Mouse (Mus musculus) CH12.LX (cell line): ENCODE data around the gene Usp7. TPM values are rescaled to one million over a fixed set of nuclear protein-coding genes. Genes with fewer than 3 reads are reported as not detected.

Source experiments
- DNase-seq: peaks from one replicate; pipeline ENCODE4 v3.0.0-alpha.2; 2013; ENCODE audit errors: extremely low read depth
- H3K27ac ChIP-seq: 2 replicates; pipeline ENCODE4 v1.5.1; 2012; ENCODE audit warnings: low read depth, mild to moderate bottlenecking, control low read depth, moderate library complexity; ENCODE audit not compliant: insufficient read depth
- H3K27me3 ChIP-seq: replicated peaks from 2 replicates; pipeline ENCODE3; 2012; ENCODE audit warnings: inconsistent platforms
- H3K36me3 ChIP-seq, 2 experiments: replicated peaks in 1 of 2; 2 replicates each; pipeline versions ENCODE3 to v1.6.1; 2012; ENCODE audit warnings: inconsistent platforms in 1 of 2, low read length in 1 of 2, mild to moderate bottlenecking in 1 of 2, mixed read lengths in 1 of 2, moderate library complexity in 1 of 2; ENCODE audit not compliant: control insufficient read depth in 1 of 2, insufficient read depth in 1 of 2
- H3K4me1 ChIP-seq, 2 experiments: 2 replicates each; pipeline ENCODE4 v1.6.1; 2012; ENCODE audit warnings: inconsistent platforms in 1 of 2, moderate library complexity in 1 of 2; ENCODE audit not compliant: insufficient read depth in 2 of 2, control insufficient read depth in 1 of 2
- H3K4me2 ChIP-seq: 2 replicates; pipeline ENCODE4 v1.6.1; 2012; ENCODE audit warnings: low read depth, mild to moderate bottlenecking, control low read depth; ENCODE audit not compliant: poor library complexity, insufficient read depth, severe bottlenecking
- H3K4me3 ChIP-seq, 3 experiments: fragments of 150-350 bp in 1 of 3; sonication (generic) in 1 of 3; replicated peaks in 1 of 3; 2 replicates each; pipeline versions ENCODE3 to v1.5.1; 2011 to 2012; ENCODE audit warnings: low read depth in 2 of 3, low read length in 2 of 3, mild to moderate bottlenecking in 2 of 3, moderate library complexity in 2 of 3, control low read depth in 1 of 3, improper control_type of control experiment in 1 of 3, inconsistent platforms in 1 of 3, mixed read lengths in 1 of 3; ENCODE audit not compliant: poor library complexity in 1 of 3
- H3K79me2 ChIP-seq: replicated peaks from 2 replicates; pipeline ENCODE4 v1.6.1; 2012; ENCODE audit warnings: mild to moderate bottlenecking, moderate library complexity; ENCODE audit not compliant: control insufficient read depth, poor library complexity, insufficient read depth, severe bottlenecking; ENCODE audit errors: extremely low read depth
- H3K9ac ChIP-seq: 2 replicates; pipeline ENCODE4 v1.6.1; 2012; ENCODE audit warnings: low read depth, mild to moderate bottlenecking, control low read depth, moderate library complexity; ENCODE audit not compliant: insufficient read depth
- H3K9me3 ChIP-seq: replicated peaks from 2 replicates; pipeline ENCODE3; 2012; ENCODE audit warnings: low read length, inconsistent platforms, mixed read lengths
- CHD2 ChIP-seq: IDR thresholded peaks from 2 replicates; pipeline ENCODE4 v1.6.1; 2011; ENCODE audit warnings: low read length, improper control_type of control experiment
- CTCF ChIP-seq, 2 experiments: IDR thresholded peaks in 1 of 2; conservative IDR thresholded peaks in 1 of 2; 2 replicates each; pipeline ENCODE4 v1.5.1; 2011 to 2012; ENCODE audit warnings: low read depth in 2 of 2, low read length in 2 of 2, improper control_type of control experiment in 1 of 2, inconsistent platforms in 1 of 2, mild to moderate bottlenecking in 1 of 2, moderate library complexity in 1 of 2
- ELF1 ChIP-seq: IDR thresholded peaks from 2 replicates; pipeline ENCODE4 v1.6.1; 2014; ENCODE audit warnings: low read depth, mild to moderate bottlenecking, inconsistent platforms, low read length, improper control_type of control experiment
- EP300 ChIP-seq: IDR thresholded peaks from 2 replicates; pipeline ENCODE4 v1.6.1; 2011; ENCODE audit warnings: low read length, improper control_type of control experiment
- ETS1 ChIP-seq: conservative IDR thresholded peaks from 2 replicates; pipeline ENCODE4 v1.6.1; 2012; ENCODE audit warnings: low read depth, mild to moderate bottlenecking, inconsistent platforms, low read length, improper control_type of control experiment, moderate library complexity
- GABPA ChIP-seq: IDR thresholded peaks from 2 replicates; pipeline ENCODE4 v1.6.1; 2012; ENCODE audit warnings: low read depth, low read length, improper control_type of control experiment, inconsistent platforms; ENCODE audit not compliant: insufficient replicate concordance
- IRF4 ChIP-seq: IDR thresholded peaks from 2 replicates; pipeline ENCODE4 v1.6.1; 2014; ENCODE audit warnings: low read depth, mild to moderate bottlenecking, inconsistent platforms, low read length, improper control_type of control experiment
- JUN ChIP-seq: IDR thresholded peaks from 2 replicates; pipeline ENCODE4 v1.6.1; 2011; ENCODE audit warnings: low read depth, mild to moderate bottlenecking, low read length, improper control_type of control experiment, moderate library complexity; ENCODE audit not compliant: insufficient read depth
- JUND ChIP-seq: conservative IDR thresholded peaks from 2 replicates; pipeline ENCODE4 v1.6.1; 2011; ENCODE audit warnings: low read depth, low read length, improper control_type of control experiment
- KAT2A ChIP-seq: IDR thresholded peaks from 2 replicates; pipeline ENCODE4 v1.6.1; 2012; ENCODE audit warnings: low read length, improper control_type of control experiment, inconsistent platforms; ENCODE audit not compliant: insufficient replicate concordance
- MAFK ChIP-seq: IDR thresholded peaks from 2 replicates; pipeline ENCODE4 v1.6.1; 2011; ENCODE audit warnings: low read length, improper control_type of control experiment; ENCODE audit not compliant: insufficient replicate concordance
- MAX ChIP-seq: IDR thresholded peaks from 2 replicates; pipeline ENCODE4 v1.6.1; 2011; ENCODE audit warnings: low read length, improper control_type of control experiment
- MEF2A ChIP-seq: IDR thresholded peaks from 2 replicates; pipeline ENCODE4 v1.6.1; 2014; ENCODE audit warnings: low read depth, mild to moderate bottlenecking, inconsistent platforms, low read length, improper control_type of control experiment, borderline replicate concordance
- MXI1 ChIP-seq: IDR thresholded peaks from 2 replicates; pipeline ENCODE4 v1.6.1; 2011; ENCODE audit warnings: mild to moderate bottlenecking, low read depth, low read length, improper control_type of control experiment
- MYC ChIP-seq: IDR thresholded peaks from 2 replicates; pipeline ENCODE4 v1.6.1; 2011; ENCODE audit warnings: low read depth, mild to moderate bottlenecking, improper control_type of control experiment, low read length
- NELFE ChIP-seq: IDR thresholded peaks from 2 replicates; pipeline ENCODE4 v1.6.1; 2011; ENCODE audit warnings: low read depth, low read length, improper control_type of control experiment
- NRF1 ChIP-seq: IDR thresholded peaks from 2 replicates; pipeline ENCODE4 v1.6.1; 2014; ENCODE audit warnings: low read depth, mild to moderate bottlenecking, inconsistent platforms, low read length, improper control_type of control experiment, moderate library complexity
- PAX5 ChIP-seq: IDR thresholded peaks from 2 replicates; pipeline ENCODE4 v1.6.1; 2012; ENCODE audit warnings: low read length, inconsistent platforms, mixed read lengths
- POLR2A ChIP-seq: IDR thresholded peaks from 2 replicates; pipeline ENCODE4 v1.6.1; 2011; ENCODE audit warnings: low read depth, mild to moderate bottlenecking, improper control_type of control experiment, low read length
- RCOR1 ChIP-seq: conservative IDR thresholded peaks from 2 replicates; pipeline ENCODE4 v1.6.1; 2012; ENCODE audit warnings: low read depth, mild to moderate bottlenecking, inconsistent platforms, low read length, improper control_type of control experiment
- SIN3A ChIP-seq: IDR thresholded peaks from 2 replicates; pipeline ENCODE4 v1.6.1; 2012; ENCODE audit warnings: low read length, improper control_type of control experiment, inconsistent platforms
- TBP ChIP-seq: conservative IDR thresholded peaks from 2 replicates; pipeline ENCODE4 v1.6.1; 2011; ENCODE audit warnings: low read depth, low read length, improper control_type of control experiment
- TCF12 ChIP-seq: IDR thresholded peaks from 2 replicates; pipeline ENCODE4 v1.6.1; 2014; ENCODE audit warnings: low read depth, mild to moderate bottlenecking, inconsistent platforms, low read length, improper control_type of control experiment
- USF1 ChIP-seq: IDR thresholded peaks from 2 replicates; pipeline ENCODE4 v1.6.1; 2014; ENCODE audit warnings: low read depth, mild to moderate bottlenecking, inconsistent platforms, low read length, improper control_type of control experiment
- USF2 ChIP-seq: conservative IDR thresholded peaks from 2 replicates; pipeline ENCODE4 v1.6.1; 2011; ENCODE audit warnings: low read depth, low read length, improper control_type of control experiment
- ZC3H11A ChIP-seq: IDR thresholded peaks from 2 replicates; pipeline ENCODE4 v1.6.1; 2012; ENCODE audit warnings: low read depth, mild to moderate bottlenecking, inconsistent platforms, low read length, improper control_type of control experiment
- ZKSCAN1 ChIP-seq: IDR thresholded peaks from 2 replicates; pipeline ENCODE4 v1.6.1; 2012; ENCODE audit warnings: low read depth, inconsistent platforms, low read length, improper control_type of control experiment, borderline replicate concordance
- dilution Hi-C: fragments of 300-500 bp; cut with MboI; formaldehyde crosslinking; loops from 2 replicates; pipeline ENCODE4 v1.14.3; 2020; ENCODE audit warnings: low sequenced_read_pairs; ENCODE audit not compliant: extremely low pct_unique_long_range_greater_than_20kb, extremely low pct_ligation_motif_present
- in situ Hi-C: fragments of 300-500 bp; cut with MboI; formaldehyde crosslinking; loops from 3 replicates; pipeline ENCODE4 v1.14.3; 2019; ENCODE audit warnings: low sequenced_read_pairs, low pct_ligation_motif_present, low pct_unique_long_range_greater_than_20kb, mixed read lengths
- polyA plus RNA-seq: library from polyadenylated mRNA; unstranded; fragments of >175 nt; gene quantifications from 2 replicates; pipeline ENCODE4 v1.2.1, GENCODE M21; 2012; ENCODE audit warnings: low read depth; ENCODE audit not compliant: insufficient read length
- total RNA-seq, 2 experiments: library from RNA; depleted of rRNA; stranded (reverse); fragments of 300-350 nt in 1 of 2; fragments of >200 nt in 1 of 2; gene quantifications; 2 replicates each; pipeline ENCODE4 v1.2.3; 2012 to 2014

Gene Usp7
- total and polyA plus RNA-seq, 3 experiments, result 113 to 169 (median 143) TPM

DNA sequence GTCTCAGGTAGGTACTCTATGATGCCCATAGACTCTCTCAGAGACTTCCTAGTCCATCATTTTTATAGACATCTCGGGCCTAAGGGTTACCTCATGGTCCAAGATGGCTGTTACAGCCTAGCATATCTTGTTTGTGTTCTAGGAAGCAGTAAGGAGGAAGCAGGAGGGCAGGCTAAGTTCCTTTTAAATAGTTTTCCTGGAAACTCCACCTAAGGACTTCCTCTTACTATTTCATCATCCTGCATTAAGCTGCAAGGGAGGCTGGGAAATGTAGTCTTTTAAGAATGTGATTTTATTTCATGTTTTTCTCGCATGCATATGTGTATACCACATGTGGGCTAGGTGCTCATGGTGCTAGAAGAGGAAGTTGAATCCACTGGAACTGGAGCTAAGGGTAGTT is 31.6 kb upstream of the Usp7 start (continued):
- peak; percentile 29; the same call in 1 of the 2 replicates for TF ChIP-seq POLR2A
- 0 out of 2 replicates have a peak, but pooled peaks have one; percentile 17 for TF ChIP-seq MEF2A
- no peak for TF ChIP-seq MXI1
- TF ChIP-seq SIN3A, result no peak
- no peak for TF ChIP-seq USF2
- TF ChIP-seq NELFE, result no peak
- TF ChIP-seq GABPA, result no peak; the same call in 1 of the 2 replicates
- peak; percentile 37; the same call in 1 of the 2 replicates for TF ChIP-seq JUN
- no peak for TF ChIP-seq ZKSCAN1
- no peak; the same call in 1 of the 2 replicates for TF ChIP-seq MYC
- no peak for TF ChIP-seq CHD2

DNA sequence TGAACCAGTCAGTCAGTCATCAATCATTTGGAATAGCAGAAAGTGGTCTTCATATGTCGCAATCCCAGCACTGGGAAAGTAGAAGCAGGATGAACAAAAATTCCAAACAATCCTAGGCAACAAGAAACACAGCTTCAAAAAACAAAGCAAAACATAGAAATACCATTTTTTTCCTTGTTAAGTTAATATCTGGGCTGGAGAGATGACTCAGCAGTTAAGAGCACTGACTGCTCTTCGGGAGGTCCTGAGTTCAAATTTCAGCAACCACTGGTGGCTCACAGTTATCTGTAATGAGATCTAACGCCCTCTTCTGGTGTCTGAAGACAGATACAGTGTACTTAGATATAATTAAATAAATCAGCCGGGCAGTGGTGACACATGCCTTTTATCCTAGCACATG is 30.5 kb upstream of the Usp7 start:
- no peaks in the 10 kb centered on the region for H3K27me3 ChIP-seq
- dilution Hi-C loops, result no loop called here

DNA sequence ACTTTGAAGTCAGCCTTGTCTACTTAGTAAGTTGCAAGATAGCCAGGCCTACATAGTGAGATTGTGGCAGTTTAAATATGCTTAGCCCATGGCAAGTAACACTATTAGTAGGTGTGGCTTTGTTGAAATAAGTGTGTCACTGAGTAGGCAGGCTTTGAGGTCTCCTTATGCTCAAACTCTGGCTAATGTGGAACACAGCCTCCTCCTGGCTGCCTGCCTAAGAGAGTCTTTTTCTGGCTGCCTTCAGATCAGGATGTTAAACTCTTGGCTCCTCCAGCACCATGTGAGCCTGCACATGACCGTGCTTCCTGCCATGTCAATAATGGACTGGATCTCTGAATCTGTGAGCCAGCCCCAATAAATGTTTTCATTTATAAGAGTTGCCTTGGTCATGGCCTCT is 29.3 kb upstream of the Usp7 start:
- Histone ChIP-seq H3K4me3 (no peak overlapping the region), H3K79me2 (no peaks in the 10 kb centered on the region), H3K9ac (no peak overlapping the region), H3K36me3 (no peaks in the 10 kb centered on the region), H3K4me1 (peaks cover 6 to 25% of the 10 kb centered on the region in 2 experiments), H3K4me2 (no peak overlapping the region), H3K27me3 (no peaks in the 10 kb centered on the region), H3K27ac (no peak overlapping the region)
- no peak for DNase-seq
- dilution Hi-C loops (no loop called here), in situ Hi-C loops (loop anchor here (5.0 kb wide), 1 partner anchor 36 kb away; no protein-coding TSS in a partner anchor)
- TF ChIP-seq MAX, result no peak
- no peak for TF ChIP-seq ZC3H11A
- no peak for TF ChIP-seq ELF1
- no peak for TF ChIP-seq KAT2A
- no peak for TF ChIP-seq USF2
- no peak for TF ChIP-seq ETS1
- TF ChIP-seq RCOR1, result no peak
- no peak for TF ChIP-seq USF1
- TF ChIP-seq MAFK, result no peak
- no peak for TF ChIP-seq JUND
- TF ChIP-seq POLR2A, result no peak
- TF ChIP-seq PAX5, result no peak
- TF ChIP-seq EP300, result no peak
- TF ChIP-seq IRF4, result no peak
- TF ChIP-seq TBP, result no peak
- no peak for TF ChIP-seq MXI1
- no peak for TF ChIP-seq NRF1
- TF ChIP-seq NELFE, result no peak
- TF ChIP-seq, all 38 proteins: peak for 0
- no peaks in the 10 kb centered on the region for H3K9me3 ChIP-seq

More for the DNA sequence above, 30.5 kb upstream of the Usp7 start:
- Histone ChIP-seq H3K4me1 (peaks cover 6 to 28% of the 10 kb centered on the region in 2 experiments), H3K36me3 (no peaks in the 10 kb centered on the region), H3K9ac (no peak overlapping the region), H3K4me3 (no peak overlapping the region), H3K4me2 (no peak overlapping the region), H3K9me3 (no peaks in the 10 kb centered on the region), H3K27ac (no peak overlapping the region), H3K79me2 (no peaks in the 10 kb centered on the region)
- in situ Hi-C loops, result loop anchor here (5.0 kb wide), 1 partner anchor 35 kb away; no protein-coding TSS in a partner anchor
- no peak for DNase-seq
- no peak for TF ChIP-seq TCF12
- TF ChIP-seq IRF4, result no peak
- TF ChIP-seq CTCF (conservative IDR thresholded peaks at IDR 0.05 in 1 of 2, IDR thresholded peaks at IDR 0.05 in 1 of 2; ENCODE audit: low read depth in 2 of 2, low read length in 2 of 2), result no peak
- peak; percentile 62; the same call in 1 of the 2 replicates for TF ChIP-seq MAFK
